Mouse (Mus musculus) olfactory bulb, adult 2 months (tissue): ENCODE measurements around the gene Ruvbl1. TPM values are rescaled to one million over a fixed set of nuclear protein-coding genes. Genes with fewer than 3 reads are reported as not detected.
A peak's percentile ranks its signal among the peaks of the same experiment; 100 is the strongest.

Experiments
- H3K27ac ChIP-seq: fragments of 200-500 bp; 2 replicates; pipeline ENCODE4 v1.5.1; 2012; ENCODE audit warnings: low read depth, low read length; ENCODE audit not compliant: insufficient read depth
- H3K4me1 ChIP-seq: fragments of 200-500 bp; 2 replicates; pipeline ENCODE4 v1.6.1; 2012; ENCODE audit warnings: low read length; ENCODE audit not compliant: control insufficient read depth, insufficient read depth
- H3K4me3 ChIP-seq: fragments of 200-500 bp; 2 replicates; pipeline ENCODE4 v1.5.1; 2012; ENCODE audit warnings: mild to moderate bottlenecking, low read depth, low read length, moderate library complexity; ENCODE audit not compliant: insufficient read depth
- CTCF ChIP-seq: fragments of 200-500 bp; IDR thresholded peaks from 2 replicates; pipeline ENCODE4 v1.5.1; 2012; ENCODE audit warnings: low read depth, mild to moderate bottlenecking, low read length, moderate library complexity; ENCODE audit not compliant: insufficient read depth
- POLR2A ChIP-seq: fragments of 200-500 bp; IDR thresholded peaks from 2 replicates; pipeline ENCODE4 v1.6.1; 2012; ENCODE audit warnings: mild to moderate bottlenecking, low read depth, low read length, moderate library complexity; ENCODE audit not compliant: insufficient read depth
- WGBS: fragments of 180-500 bp; shearing (Covaris S2); methylation state at CpG from one replicate; pipeline ENCODE4 v1.1.7; 2018; 5-methylcytosine and 5-hydroxymethylcytosine counted together
- polyA plus RNA-seq: library from polyadenylated mRNA; stranded (reverse); fragments of >200 nt; gene quantifications from 2 replicates; pipeline ENCODE4 v1.2.4, GENCODE M21; 2012; ENCODE audit warnings: low replicate concordance; ENCODE audit not compliant: missing spikeins, insufficient read depth, insufficient read length

The Ruvbl1 gene
- polyA plus RNA-seq, 1 experiment, result not detected

DNA sequence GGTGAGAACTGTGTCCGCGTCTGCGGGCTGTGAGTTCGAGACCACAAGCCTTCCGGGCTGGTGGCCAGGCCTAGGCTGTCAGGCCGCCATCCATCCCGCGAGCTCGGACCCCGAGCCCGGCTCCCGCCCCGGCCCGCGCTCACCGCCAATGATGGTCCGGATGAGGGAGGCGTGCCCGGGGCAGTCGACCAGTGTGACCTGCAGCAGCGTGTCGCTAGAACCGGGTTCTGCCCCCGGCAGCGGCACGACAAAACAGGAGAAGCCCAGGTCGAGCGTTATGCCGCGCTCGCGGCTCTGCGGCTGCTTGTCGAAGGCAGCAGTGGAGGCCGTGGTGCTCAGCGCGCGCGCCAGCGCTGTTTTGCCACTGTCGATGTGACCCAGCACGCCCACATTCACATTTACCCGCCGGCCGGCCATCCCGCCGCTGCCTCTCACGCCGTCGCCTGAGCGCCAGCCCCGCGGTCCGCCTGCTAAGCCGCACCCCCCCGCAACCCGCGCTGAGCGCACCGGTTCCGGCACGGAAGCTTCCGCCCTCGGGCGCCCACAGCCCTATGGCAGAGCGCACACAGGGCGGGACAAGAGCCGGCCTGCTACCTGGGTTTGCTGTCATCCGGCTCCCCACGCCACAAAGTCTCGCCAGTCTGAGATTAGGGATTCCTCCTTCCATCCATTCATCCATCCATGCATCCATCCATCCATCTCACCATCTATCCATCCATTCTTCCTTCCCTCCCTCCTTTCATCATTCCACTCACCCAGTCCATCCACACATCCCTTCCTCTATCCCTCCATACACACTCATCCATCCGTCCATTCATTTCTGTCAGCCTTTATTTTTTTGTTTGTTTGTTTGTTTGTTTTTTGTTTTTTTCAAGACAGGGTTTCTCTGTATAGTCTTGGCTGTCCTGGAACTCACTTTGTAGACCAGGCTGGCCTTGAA lies 18.9 kb upstream of the Ruvbl1 start, which contains the start of gene Eefsec:
Gene Eefsec (minus strand): TSS at position 477 of the 940 bp plus-strand sequence.
- no peak within 1 kb of the TSS for H3K27ac ChIP-seq
- WGBS, result 2% methylated on average over 72 of the region's 72 CpGs
- peak within 1 kb of the TSS; percentile 57 for H3K4me3 ChIP-seq
- TF ChIP-seq CTCF (no peak), POLR2A (peak; percentile 79)
- peaks cover 2% of the 10 kb centered on the region; the same call in 1 of the 2 replicates for H3K4me1 ChIP-seq

DNA sequence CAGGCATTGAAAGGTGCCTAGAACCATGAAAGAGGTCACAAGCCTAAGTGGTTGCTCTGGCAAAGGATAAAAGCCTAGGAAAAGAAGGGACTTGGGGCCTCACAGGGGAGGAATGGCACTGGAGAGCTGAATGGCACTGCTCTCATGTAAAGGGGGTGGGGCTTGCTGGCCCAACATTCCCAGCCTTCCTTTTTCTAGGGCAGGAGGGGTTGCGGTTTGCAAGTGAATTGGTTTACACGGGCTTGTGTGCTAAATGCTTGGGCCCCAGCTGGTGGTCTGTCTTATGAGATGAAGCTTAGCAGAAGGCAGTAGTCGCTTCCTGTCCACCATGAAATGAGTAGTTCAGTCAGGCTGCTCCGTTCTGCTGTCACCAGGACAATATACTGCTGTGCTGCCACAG lies 17.8 kb upstream of the Ruvbl1 start:
- Histone ChIP-seq H3K4me1 (peaks cover 2% of the 10 kb centered on the region; the same call in 1 of the 2 replicates), H3K27ac (no peak overlapping the region), H3K4me3 (no peak overlapping the region)
- 27% methylated on average over 4 of the region's 4 CpGs for WGBS
- no peak for TF ChIP-seq POLR2A
- TF ChIP-seq CTCF, result no peak

DNA sequence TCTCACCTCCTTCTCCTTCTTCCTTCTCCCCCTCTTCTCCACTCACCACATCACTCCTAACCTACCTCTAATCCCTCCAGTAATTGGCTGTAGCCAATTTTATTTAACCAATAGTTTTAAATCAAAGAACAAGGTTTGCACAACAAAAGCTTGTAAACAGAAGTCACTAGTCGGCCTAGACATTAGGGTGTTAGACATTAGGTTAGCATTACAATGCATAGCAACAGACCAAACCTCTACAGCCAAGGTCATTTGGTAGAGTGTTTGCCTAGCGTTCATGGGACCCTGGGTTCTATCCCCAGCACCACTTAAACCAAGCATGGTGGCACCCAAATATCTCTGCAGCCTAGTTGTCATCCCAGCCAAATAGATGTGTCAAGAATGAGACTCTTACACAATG lies 10.7 kb upstream of the Ruvbl1 start:
- 59% methylated on average over 2 of the region's 2 CpGs for WGBS

DNA sequence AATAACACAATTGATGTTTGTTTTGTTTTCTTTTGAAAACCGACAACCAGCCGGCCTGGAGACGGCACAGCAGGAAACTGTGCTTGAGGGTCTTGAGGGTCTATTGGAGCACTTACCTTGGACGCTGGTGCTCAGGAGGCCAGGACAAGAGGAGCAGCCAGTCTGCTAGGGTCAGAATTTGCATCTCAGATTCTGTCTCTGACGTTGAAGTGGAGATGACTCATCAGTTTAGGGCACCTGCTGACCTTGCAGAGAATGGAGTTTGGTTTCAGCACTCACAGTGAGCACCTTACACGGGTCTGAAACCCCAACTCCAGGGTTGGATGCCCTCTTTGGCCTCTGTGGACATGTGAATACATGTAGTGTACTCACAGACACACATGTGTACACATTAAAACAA lies 4.7 kb downstream of the Ruvbl1 start:
- Histone ChIP-seq H3K27ac (no peak overlapping the region), H3K4me3 (no peak overlapping the region), H3K4me1 (no peaks in the 10 kb centered on the region)
- 65% methylated on average over 6 of the region's 6 CpGs for WGBS
- no peak for TF ChIP-seq CTCF
- TF ChIP-seq POLR2A, result no peak

More for the DNA sequence above, 10.7 kb upstream of the Ruvbl1 start:
- Histone ChIP-seq H3K27ac (no peak overlapping the region), H3K4me3 (no peak overlapping the region), H3K4me1 (no peaks in the 10 kb centered on the region)
- no peak for TF ChIP-seq POLR2A
- no peak for TF ChIP-seq CTCF

DNA sequence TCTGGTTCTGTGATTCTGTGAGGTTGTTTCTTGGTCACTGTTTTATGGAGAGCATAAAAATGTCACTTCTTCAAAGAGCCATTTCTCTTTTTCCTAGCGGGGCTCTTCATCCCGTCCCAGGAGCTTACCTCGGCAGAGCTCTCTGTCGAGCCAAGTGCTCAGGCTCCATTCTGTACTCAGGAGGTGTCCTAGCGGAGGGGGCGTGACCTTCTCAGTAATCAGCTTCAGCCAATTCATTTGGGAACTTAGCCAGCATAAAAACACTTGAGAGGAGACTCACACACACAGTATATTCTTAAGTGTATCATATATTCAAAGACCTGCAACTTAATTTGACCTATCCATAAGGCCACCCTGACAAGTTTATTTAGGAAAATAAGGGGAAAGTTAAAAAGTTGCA lies 15.2 kb downstream of the Ruvbl1 start:
- Histone ChIP-seq H3K4me3 (no peak overlapping the region), H3K4me1 (peaks cover 8% of the 10 kb centered on the region; the same call in 1 of the 2 replicates), H3K27ac (no peak overlapping the region)
- TF ChIP-seq POLR2A (no peak), CTCF (no peak)
- 52% methylated on average over 6 of the region's 6 CpGs for WGBS

DNA sequence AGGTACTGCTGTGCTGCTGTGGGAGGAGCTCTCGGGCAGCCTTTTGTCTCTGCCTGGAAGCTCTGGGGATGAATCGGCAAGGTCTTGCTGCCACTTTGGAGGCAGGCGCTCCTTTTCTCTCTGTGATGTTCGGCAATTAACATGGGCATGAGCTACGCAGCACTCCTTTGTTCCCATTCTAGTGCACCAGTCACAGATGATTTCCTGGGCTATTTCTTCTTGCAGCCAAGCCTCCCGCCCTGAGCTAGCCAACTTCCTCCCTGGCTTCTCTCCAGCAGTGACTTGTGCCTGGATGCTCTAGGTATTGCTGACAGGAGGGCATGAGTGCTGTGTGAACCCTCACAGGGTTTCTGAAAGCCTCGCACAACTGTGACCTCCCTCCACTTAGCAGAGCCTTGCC lies 17.9 kb downstream of the Ruvbl1 start:
- TF ChIP-seq POLR2A, result no peak
- no peak for TF ChIP-seq CTCF
- 26% methylated on average over 7 of the region's 7 CpGs for WGBS
- no peak overlapping the region for H3K4me3 ChIP-seq
- H3K4me1 ChIP-seq, result peaks cover 14% of the 10 kb centered on the region
- H3K27ac ChIP-seq, result peak overlapping the region; percentile 23; the same call in 1 of the 2 replicates

DNA sequence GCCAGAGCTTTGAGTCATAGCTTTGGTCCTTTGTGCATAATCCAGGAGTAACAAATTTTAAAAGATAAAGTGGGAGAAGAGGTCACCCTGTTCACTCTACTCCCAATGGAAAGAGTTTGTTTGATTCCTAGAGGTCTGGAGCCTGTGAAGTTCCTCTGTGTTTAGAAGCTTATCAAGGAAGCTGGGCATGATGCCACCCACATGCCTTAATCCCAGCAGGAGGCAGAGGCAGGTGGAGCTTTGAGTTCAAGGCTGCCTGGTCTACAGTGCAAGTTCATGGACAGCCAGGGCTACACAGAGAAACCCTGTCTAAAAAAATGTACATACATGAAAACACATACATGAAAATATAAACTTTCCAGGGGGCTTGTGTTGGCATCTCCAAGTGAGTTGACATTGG lies 18.7 kb downstream of the Ruvbl1 start:
- no peak for TF ChIP-seq CTCF
- Histone ChIP-seq H3K4me1 (peaks cover 17% of the 10 kb centered on the region), H3K27ac (no peak overlapping the region)

DNA sequence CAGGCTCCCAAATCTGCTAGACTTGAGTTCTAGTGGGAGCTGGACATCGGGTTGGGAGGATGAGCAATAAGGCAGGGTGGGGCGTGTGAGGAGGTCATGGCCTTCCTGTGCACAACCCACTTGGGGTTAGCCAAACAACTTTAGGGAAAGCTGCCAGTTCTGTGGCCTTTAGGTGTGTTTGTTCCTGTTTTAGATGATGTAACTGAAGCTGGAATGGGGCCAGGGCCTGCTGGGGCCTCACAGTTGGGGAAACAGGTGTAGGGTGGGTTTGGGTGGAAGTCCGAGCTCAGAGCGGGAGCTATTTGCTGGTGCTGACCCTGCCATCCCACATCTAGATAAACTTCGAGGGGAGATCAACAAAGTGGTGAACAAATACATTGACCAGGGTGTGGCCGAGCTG lies 20.2 kb downstream of the Ruvbl1 start:
- 87% methylated on average over 6 of the region's 6 CpGs for whole genome bisulfite sequencing
- H3K4me1 ChIP-seq, result peaks cover 18% of the 10 kb centered on the region
- no peak for TF ChIP-seq POLR2A
- TF ChIP-seq CTCF, result no peak
- no peak overlapping the region for H3K4me3 ChIP-seq
- no peak overlapping the region for H3K27ac ChIP-seq

More for the DNA sequence above, 18.7 kb downstream of the Ruvbl1 start:
- H3K4me3 ChIP-seq, result no peak overlapping the region

DNA sequence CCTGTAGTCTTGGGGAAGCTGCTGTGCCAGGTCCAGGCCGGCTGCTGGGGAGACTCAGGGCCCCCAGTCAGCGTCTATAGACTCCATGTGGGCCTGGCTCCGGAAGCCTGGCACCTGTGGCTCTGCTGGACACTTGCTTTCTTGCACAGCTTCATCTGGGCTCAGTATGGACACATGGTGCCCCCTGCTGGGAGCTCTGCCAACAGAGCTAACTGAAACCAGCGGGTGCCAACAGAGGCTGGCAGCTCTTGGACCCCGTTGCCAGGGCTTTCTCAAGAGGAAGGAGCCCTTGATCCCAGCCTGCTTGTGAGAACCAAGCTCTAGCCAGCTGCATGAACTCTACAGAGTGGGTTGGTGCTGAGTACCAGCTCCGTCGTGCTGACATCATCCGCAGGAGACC lies 21.7 kb downstream of the Ruvbl1 start:
- Histone ChIP-seq H3K4me3 (no peak overlapping the region), H3K27ac (no peak overlapping the region), H3K4me1 (peaks cover 18% of the 10 kb centered on the region)
- 21% methylated on average over 8 of the region's 8 CpGs for WGBS
- peak; percentile 43; the same call in 1 of the 2 replicates for TF ChIP-seq CTCF
- TF ChIP-seq POLR2A, result no peak
